ENCODE assay signal across 9 mouse cellular contexts in the genomic region with DNA sequence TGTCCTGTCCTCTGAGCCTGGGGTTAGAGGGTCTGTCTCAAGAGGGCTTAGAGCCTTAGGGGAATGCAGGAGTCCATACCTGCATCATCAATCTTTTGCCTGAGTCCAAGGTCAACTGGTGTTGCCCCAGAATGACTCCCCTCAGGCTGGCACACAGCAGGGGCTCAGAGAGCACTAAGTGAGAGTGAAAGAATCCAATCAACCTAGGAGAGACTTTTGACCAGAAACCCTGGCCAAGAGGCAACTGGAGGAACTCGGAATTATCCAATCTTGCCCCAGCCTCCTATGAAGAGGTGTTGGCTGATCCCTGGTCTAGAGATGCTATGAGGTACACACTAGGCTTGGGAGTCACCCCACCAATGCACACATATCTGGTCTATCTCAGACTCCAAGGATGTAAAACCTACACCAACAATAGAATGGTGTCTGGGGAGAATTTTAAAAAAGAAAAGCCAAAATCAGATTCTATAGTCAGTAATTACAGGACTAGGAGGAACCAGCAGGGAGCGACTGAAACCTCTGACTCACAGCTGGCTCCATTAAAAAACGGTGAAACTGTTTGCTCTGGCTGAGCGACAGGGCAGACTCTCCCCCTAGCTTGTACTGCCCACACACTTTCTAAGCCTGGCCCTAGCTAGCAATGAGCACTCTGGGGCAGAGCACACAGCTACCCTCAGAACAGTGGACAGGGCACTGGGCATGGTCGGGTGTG. TPM values are rescaled to one million over a fixed set of nuclear protein-coding genes. Genes with fewer than 3 reads are reported as not detected.
DNase-seq lines count a peak whose midpoint lies in the region; ATAC-seq and TF ChIP-seq lines count a peak whose summit lies in the region.
"Had no signal": no experiment of that assay in that cellular context is flagged by ENCODE, and none has a peak within 500 bp of the region (broad histone marks: within the 10 kb centered on the region; RNA-seq: fewer than 3 reads in every experiment).

No protein-coding gene starts in this region.

- DNase-seq in 416B (ENCODE audit: low read depth): peak; percentile 45
- peak; percentile 69 for DNase-seq in Muller cell, postnatal 12 days (ENCODE audit: inconsistent ontology term)
- DNase-seq in layer of hippocampus, adult 9-11 months: no peak
- DNase-seq in ovary, adult 18-20 months (ENCODE audit: low spot score): no peak

- ATAC-seq in hindbrain, embryonic 12.5 days (ENCODE audit: low FRiP score): no peak
- ATAC-seq in hindbrain, embryonic 16.5 days: no peak
- ATAC-seq in intestine, postnatal 0 days: no peak
- no peak for ATAC-seq in megakaryocyte, adult 5-6 weeks (ENCODE audit: poor library complexity, severe bottlenecking)

- 0 out of 2 replicates have a peak, but pooled peaks cover 3% of the 10 kb centered on the region for H3K36me3 ChIP-seq in hindbrain, embryonic 12.5 days
- H3K36me3 ChIP-seq in hindbrain, embryonic 16.5 days (ENCODE audit: control insufficient read depth, insufficient read depth, low read length): no peaks in the 10 kb centered on the region
- peaks cover 3% of the 10 kb centered on the region; the same call in 1 of the 2 replicates for H3K36me3 ChIP-seq in intestine, postnatal 0 days (ENCODE audit: control insufficient read depth, insufficient read depth)
- H3K36me3 ChIP-seq: hindbrain, embryonic 15.5 days had no signal

- no peaks in the 10 kb centered on the region for H3K27me3 ChIP-seq in hindbrain, embryonic 12.5 days
- H3K27me3 ChIP-seq in hindbrain, embryonic 16.5 days (replicated peaks; ENCODE audit: control insufficient read depth, insufficient read depth, low read length): no peaks in the 10 kb centered on the region
- no peaks in the 10 kb centered on the region for H3K27me3 ChIP-seq in intestine, postnatal 0 days (replicated peaks; ENCODE audit: control insufficient read depth, insufficient read depth, low read length)
- H3K27me3 ChIP-seq: hindbrain, embryonic 15.5 days had no signal

- H3K4me1 ChIP-seq in hindbrain, embryonic 12.5 days: peaks cover 25% of the 10 kb centered on the region
- H3K4me1 ChIP-seq in hindbrain, embryonic 16.5 days (ENCODE audit: control insufficient read depth, insufficient read depth, low read depth, low read length): no peaks in the 10 kb centered on the region; the same call in 1 of the 2 replicates
- H3K4me1 ChIP-seq in intestine, postnatal 0 days (replicated peaks; ENCODE audit: control insufficient read depth, insufficient read depth, low read length): peaks cover 33% of the 10 kb centered on the region

- peak overlapping the region; percentile 52; the same call in 1 of the 2 replicates for H3K27ac ChIP-seq in hindbrain, embryonic 12.5 days
- H3K27ac ChIP-seq in hindbrain, embryonic 16.5 days (ENCODE audit: low read depth, low read length): no peak overlapping the region
- peak overlapping the region; percentile 86 for H3K27ac ChIP-seq in intestine, postnatal 0 days (ENCODE audit: low read depth, low read length)
- H3K27ac ChIP-seq: hindbrain, embryonic 15.5 days had no signal

- no peak overlapping the region for H3K4me3 ChIP-seq in hindbrain, embryonic 12.5 days
- no peak overlapping the region for H3K4me3 ChIP-seq in hindbrain, embryonic 16.5 days (ENCODE audit: low read length)
- no peak overlapping the region for H3K4me3 ChIP-seq in intestine, postnatal 0 days (ENCODE audit: low read depth, low read length)
- H3K4me3 ChIP-seq: hindbrain, embryonic 15.5 days had no signal

- H3K9me3 ChIP-seq in hindbrain, embryonic 12.5 days (replicated peaks): no peaks in the 10 kb centered on the region
- no peaks in the 10 kb centered on the region for H3K9me3 ChIP-seq in hindbrain, embryonic 16.5 days (ENCODE audit: control insufficient read depth, low read length)
- no peaks in the 10 kb centered on the region for H3K9me3 ChIP-seq in intestine, postnatal 0 days (ENCODE audit: control insufficient read depth)
- H3K9me3 ChIP-seq: hindbrain, embryonic 15.5 days had no signal

- no peak overlapping the region for H3K9ac ChIP-seq in hindbrain, embryonic 12.5 days
- H3K9ac ChIP-seq in hindbrain, embryonic 16.5 days (ENCODE audit: low read depth, low read length): no peak overlapping the region
- 0 out of 2 replicates have a peak overlapping the region, but pooled peaks have one; percentile 24 for H3K9ac ChIP-seq in intestine, postnatal 0 days (ENCODE audit: low read depth, low read length)
- H3K9ac ChIP-seq: hindbrain, embryonic 15.5 days had no signal

- peak; percentile 36; the same call in 1 of the 2 replicates for TF ChIP-seq CTCF in intestine, postnatal 0 days (IDR thresholded peaks at IDR 0.05; ENCODE audit: low read depth)

- H3K4me2 ChIP-seq in hindbrain, embryonic 12.5 days (replicated peaks): no peak overlapping the region
- H3K4me2 ChIP-seq in hindbrain, embryonic 16.5 days (ENCODE audit: low read length): no peak overlapping the region
- H3K4me2 ChIP-seq in intestine, postnatal 0 days (replicated peaks; ENCODE audit: low read depth): peak overlapping the region; percentile 17; the same call in 1 of the 2 replicates
- H3K4me2 ChIP-seq: hindbrain, embryonic 15.5 days had no signal

- 59% methylated on average over 5 of the region's 5 CpGs for WGBS in hindbrain, embryonic 12.5 days
- 56% methylated on average over 5 of the region's 5 CpGs for WGBS in hindbrain, embryonic 16.5 days
- 33% methylated on average over 5 of the region's 5 CpGs for WGBS in intestine, postnatal 0 days

RNA-seq across cellular contexts. Expression of a gene that starts 31.7 kb away (rescaled TPM):
- 194 and 200 TPM in 2 replicates for polyA plus RNA-seq in hindbrain, embryonic 12.5 days (2016; fragmentation: Nextera tagmentation; extraction: Ambion mirVana)
- 146 and 172 TPM in 2 replicates for polyA plus RNA-seq in hindbrain, embryonic 16.5 days (2015; fragmentation: Nextera tagmentation; extraction: Ambion mirVana)
- polyA plus RNA-seq in intestine, postnatal 0 days (2015; fragmentation: Nextera tagmentation; extraction: Ambion mirVana): 293 and 319 TPM in 2 replicates
- total RNA-seq in megakaryocyte, adult 5-6 weeks (2015): 82.5 and 87.8 TPM in 2 replicates
- 44.7 and 55.1 TPM in 2 replicates for total RNA-seq in megakaryocyte, adult 5-6 weeks (2017)

RNA-seq across cellular contexts. Expression of a gene that starts 49.3 kb away (rescaled TPM):
- 0.34 and 0.78 TPM in 2 replicates for polyA plus RNA-seq in hindbrain, embryonic 12.5 days (2016; fragmentation: Nextera tagmentation; extraction: Ambion mirVana)
- 0.54 and 0.70 TPM in 2 replicates for polyA plus RNA-seq in hindbrain, embryonic 16.5 days (2015; fragmentation: Nextera tagmentation; extraction: Ambion mirVana)
- 0.25 and 0.37 TPM in 2 replicates for polyA plus RNA-seq in intestine, postnatal 0 days (2015; fragmentation: Nextera tagmentation; extraction: Ambion mirVana)
- total RNA-seq in megakaryocyte, adult 5-6 weeks (2015): not detected in 2 replicates
- not detected in 2 replicates for total RNA-seq in megakaryocyte, adult 5-6 weeks (2017)

RNA-seq across cellular contexts. Expression of a gene that starts 51.2 kb away (rescaled TPM):
- 298 and 331 TPM in 2 replicates for polyA plus RNA-seq in hindbrain, embryonic 12.5 days (2016; fragmentation: Nextera tagmentation; extraction: Ambion mirVana)
- polyA plus RNA-seq in hindbrain, embryonic 16.5 days (2015; fragmentation: Nextera tagmentation; extraction: Ambion mirVana): 282 and 295 TPM in 2 replicates
- polyA plus RNA-seq in intestine, postnatal 0 days (2015; fragmentation: Nextera tagmentation; extraction: Ambion mirVana): 282 and 286 TPM in 2 replicates
- total RNA-seq in megakaryocyte, adult 5-6 weeks (2015): 216 and 241 TPM in 2 replicates
- 340 and 348 TPM in 2 replicates for total RNA-seq in megakaryocyte, adult 5-6 weeks (2017)

RNA-seq across cellular contexts. Expression of a gene that starts 51.4 kb away (rescaled TPM):
- polyA plus RNA-seq in hindbrain, embryonic 12.5 days (2016; fragmentation: Nextera tagmentation; extraction: Ambion mirVana): 4.9 and 5.4 TPM in 2 replicates
- 10.7 and 13.8 TPM in 2 replicates for polyA plus RNA-seq in hindbrain, embryonic 16.5 days (2015; fragmentation: Nextera tagmentation; extraction: Ambion mirVana)
- 1.5 and 1.6 TPM in 2 replicates for polyA plus RNA-seq in intestine, postnatal 0 days (2015; fragmentation: Nextera tagmentation; extraction: Ambion mirVana)
- total RNA-seq in megakaryocyte, adult 5-6 weeks (2015): 53.8 and 54.4 TPM in 2 replicates
- total RNA-seq in megakaryocyte, adult 5-6 weeks (2017): 44.2 and 60.4 TPM in 2 replicates

Comparison
In these comparisons a context has a peak if more than half of its experiments do, and no peak if none do; other contexts are left out.
1. DNase-seq: peak in 416B (single experiment) and Muller cell, postnatal 12 days (single experiment); none in layer of hippocampus, adult 9-11 months (single experiment) and ovary, adult 18-20 months (single experiment).